Mouse (Mus musculus): ENCODE results near the gene Hic1. TPM values are rescaled to one million over a fixed set of nuclear protein-coding genes. Genes with fewer than 3 reads are reported as not detected.

The Hic1 gene
- polyA plus RNA-seq, 1 experiment from 2014 or later, result 5.9 TPM

DNA sequence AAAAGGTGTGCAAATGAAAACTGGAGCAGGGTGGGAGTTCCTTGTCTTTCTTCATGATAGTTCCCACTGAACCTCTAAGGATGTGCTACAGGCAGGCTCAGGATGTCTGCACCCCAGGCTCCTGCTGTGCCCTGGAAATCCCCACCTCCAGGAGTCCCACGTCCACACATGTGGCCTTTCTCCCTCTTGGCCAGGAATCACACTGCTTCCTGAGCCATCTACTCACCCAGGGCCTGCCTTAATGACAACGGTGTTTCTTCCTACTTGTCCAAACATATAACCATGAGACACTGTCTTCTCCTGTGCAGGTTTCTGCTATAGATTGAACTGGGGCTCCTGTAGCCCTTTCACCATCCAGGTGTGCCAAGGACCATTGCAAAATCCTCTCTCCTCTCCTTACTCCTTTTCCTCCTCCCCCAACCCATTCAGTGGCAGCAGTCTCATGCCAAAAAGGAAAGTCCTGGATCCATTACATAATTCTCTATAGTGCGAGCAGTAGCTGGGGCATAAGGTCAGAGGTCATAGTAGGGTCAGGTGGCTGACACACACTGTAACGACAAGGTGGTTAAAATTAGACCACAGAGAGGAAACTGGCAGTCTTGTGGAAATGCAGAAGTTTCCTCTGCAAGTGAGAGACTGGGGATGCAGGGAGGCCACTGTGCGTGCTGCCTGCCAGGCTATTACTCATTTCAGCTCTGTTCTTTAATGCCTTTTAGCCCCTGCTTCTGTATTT, 32.5 kb downstream of the Hic1 start:
- no peak overlapping the region for H3K4me2 ChIP-seq (ENCODE audit: low read depth, low read length)
- H3K27me3 ChIP-seq (ENCODE audit: control insufficient read depth, insufficient read depth, low read length), result no peaks in the 10 kb centered on the region
- peaks cover 63% of the 10 kb centered on the region for H3K4me1 ChIP-seq (ENCODE audit: control insufficient read depth, insufficient read depth, low read length)
- H3K9ac ChIP-seq (ENCODE audit: low read length), result no peak overlapping the region
- H3K36me3 ChIP-seq (ENCODE audit: control insufficient read depth, insufficient read depth, low read length), result no peaks in the 10 kb centered on the region
- H3K27ac ChIP-seq (ENCODE audit: low read length), result 0 out of 2 replicates have a peak overlapping the region, but pooled peaks have one; percentile 16
- no peak for ATAC-seq (ENCODE audit: insufficient read depth, low FRiP score)
- WGBS, result 43% methylated on average over 5 of the region's 5 CpGs
- no peak overlapping the region for H3K4me3 ChIP-seq (replicated peaks; ENCODE audit: low read length)
- H3K9me3 ChIP-seq (replicated peaks; ENCODE audit: control insufficient read depth, low read length), result no peaks in the 10 kb centered on the region

DNA sequence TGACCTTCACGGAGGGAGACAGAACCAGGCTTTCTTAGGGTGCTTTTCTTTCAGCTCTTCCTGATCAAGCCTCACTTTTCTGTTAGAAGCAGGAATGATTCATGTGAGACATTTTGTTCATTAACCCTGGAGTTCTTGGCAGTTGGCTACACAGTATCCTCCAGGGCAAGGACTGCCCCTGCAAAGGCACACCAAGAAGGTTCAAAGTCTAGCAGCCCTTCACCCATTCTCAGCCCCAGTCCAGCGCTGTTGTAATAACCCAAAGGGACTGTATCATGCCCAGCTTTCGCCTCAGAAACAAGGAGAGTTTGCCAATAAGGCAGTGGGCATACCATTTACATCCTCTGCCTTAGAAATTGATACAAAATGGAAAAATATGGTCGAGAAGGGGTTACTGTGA, 34.0 kb downstream of the Hic1 start:
- no peaks in the 10 kb centered on the region for H3K36me3 ChIP-seq (ENCODE audit: control insufficient read depth, insufficient read depth, low read length)
- no peak for ATAC-seq (ENCODE audit: insufficient read depth, low FRiP score)
- no peaks in the 10 kb centered on the region for H3K9me3 ChIP-seq (replicated peaks; ENCODE audit: control insufficient read depth, low read length)
- peaks cover 49% of the 10 kb centered on the region for H3K4me1 ChIP-seq (ENCODE audit: control insufficient read depth, insufficient read depth, low read length)
- no peak overlapping the region for H3K4me2 ChIP-seq (ENCODE audit: low read depth, low read length)
- no peak overlapping the region for H3K9ac ChIP-seq (ENCODE audit: low read length)
- no peaks in the 10 kb centered on the region for H3K27me3 ChIP-seq (ENCODE audit: control insufficient read depth, insufficient read depth, low read length)
- H3K27ac ChIP-seq (ENCODE audit: low read length), result peak overlapping the region; percentile 34; the same call in 1 of the 2 replicates
- H3K4me3 ChIP-seq (replicated peaks; ENCODE audit: low read length), result no peak overlapping the region
- WGBS, result 89% methylated on average over 4 of the region's 4 CpGs

DNA sequence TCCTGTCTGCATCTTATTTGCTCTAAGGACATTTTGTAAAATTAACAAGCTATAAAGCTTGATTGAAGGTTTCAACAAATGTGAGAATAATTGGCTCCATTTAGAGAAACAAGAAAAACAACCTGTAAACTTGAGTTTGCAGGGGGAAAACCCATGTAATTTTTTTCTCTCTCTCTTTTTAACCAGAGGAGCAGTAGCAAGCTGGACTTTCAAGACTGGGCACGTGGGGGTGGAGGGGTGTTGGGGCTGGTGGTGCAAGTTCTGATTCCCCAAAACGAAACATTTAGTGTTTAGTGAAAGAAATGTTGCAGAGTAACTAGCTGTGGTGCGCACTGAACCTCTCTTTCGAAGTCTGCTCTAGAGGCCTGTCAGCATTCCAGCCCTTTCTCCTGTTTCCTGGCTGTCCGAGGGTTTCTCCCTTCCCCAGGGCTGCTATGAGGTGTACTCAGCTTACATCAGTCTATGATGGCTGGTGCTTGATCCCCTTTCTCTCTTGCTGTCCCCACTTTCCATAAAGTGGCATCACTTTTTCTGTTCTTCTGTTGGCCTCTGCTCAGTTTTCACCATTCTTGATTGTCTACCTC, 34.7 kb downstream of the Hic1 start:
- Histone ChIP-seq H3K27ac (ENCODE audit: low read length) (peak overlapping the region; percentile 75), H3K36me3 (ENCODE audit: control insufficient read depth, insufficient read depth, low read length) (no peaks in the 10 kb centered on the region), H3K4me2 (ENCODE audit: low read depth, low read length) (no peak overlapping the region), H3K9me3 (replicated peaks; ENCODE audit: control insufficient read depth, low read length) (no peaks in the 10 kb centered on the region), H3K4me3 (replicated peaks; ENCODE audit: low read length) (no peak overlapping the region), H3K27me3 (ENCODE audit: control insufficient read depth, insufficient read depth, low read length) (no peaks in the 10 kb centered on the region), H3K9ac (ENCODE audit: low read length) (peak overlapping the region; percentile 18; the same call in 1 of the 2 replicates), H3K4me1 (ENCODE audit: control insufficient read depth, insufficient read depth, low read length) (peaks cover 41% of the 10 kb centered on the region)
- 59% methylated on average over 5 of the region's 5 CpGs for WGBS
- no peak for ATAC-seq (ENCODE audit: insufficient read depth, low FRiP score)

GRCm38 (mm10) chr11:75133951-75134350, 35.4 kb downstream of the Hic1 start:
- no peaks in the 10 kb centered on the region for H3K27me3 ChIP-seq (ENCODE audit: control insufficient read depth, insufficient read depth, low read length)
- WGBS, result 7% methylated on average over 2 of the region's 2 CpGs
- H3K36me3 ChIP-seq (ENCODE audit: control insufficient read depth, insufficient read depth, low read length), result no peaks in the 10 kb centered on the region
- H3K4me2 ChIP-seq (ENCODE audit: low read depth, low read length), result no peak overlapping the region
- peak overlapping the region; percentile 75 for H3K27ac ChIP-seq (ENCODE audit: low read length)
- H3K9me3 ChIP-seq (replicated peaks; ENCODE audit: control insufficient read depth, low read length), result no peaks in the 10 kb centered on the region
- ATAC-seq (ENCODE audit: insufficient read depth, low FRiP score), result peak; percentile 66; the same call in 1 of the 2 replicates
- no peak overlapping the region for H3K4me3 ChIP-seq (replicated peaks; ENCODE audit: low read length)
- H3K9ac ChIP-seq (ENCODE audit: low read length), result 0 out of 2 replicates have a peak overlapping the region, but pooled peaks have one; percentile 7
- peaks cover 35% of the 10 kb centered on the region for H3K4me1 ChIP-seq (ENCODE audit: control insufficient read depth, insufficient read depth, low read length)

DNA sequence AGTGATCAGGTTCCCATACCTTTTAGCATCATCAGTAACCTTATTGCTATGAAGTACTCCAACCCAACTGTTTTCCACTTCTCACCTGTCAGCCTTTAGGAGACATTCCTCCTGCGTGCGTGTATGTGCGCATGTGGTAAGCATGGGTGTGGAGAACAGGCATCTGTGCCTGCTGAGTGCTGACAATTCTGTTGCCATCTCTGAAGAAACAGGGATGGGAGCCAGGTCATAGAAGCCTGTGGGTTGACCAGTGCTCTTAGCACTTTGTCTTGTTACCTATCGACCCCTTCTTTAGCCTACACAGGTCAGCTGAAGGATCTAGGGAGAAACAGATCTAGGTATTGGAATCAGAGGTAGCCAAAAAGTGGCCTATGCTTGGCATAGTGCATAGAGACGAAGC, 35.9 kb downstream of the Hic1 start:
- H3K4me1 ChIP-seq (ENCODE audit: control insufficient read depth, insufficient read depth, low read length), result peaks cover 30% of the 10 kb centered on the region
- 86% methylated on average over 5 of the region's 5 CpGs for WGBS
- no peak for ATAC-seq (ENCODE audit: insufficient read depth, low FRiP score)
- no peaks in the 10 kb centered on the region for H3K36me3 ChIP-seq (ENCODE audit: control insufficient read depth, insufficient read depth, low read length)
- no peaks in the 10 kb centered on the region for H3K9me3 ChIP-seq (replicated peaks; ENCODE audit: control insufficient read depth, low read length)
- no peaks in the 10 kb centered on the region for H3K27me3 ChIP-seq (ENCODE audit: control insufficient read depth, insufficient read depth, low read length)
- H3K4me2 ChIP-seq (ENCODE audit: low read depth, low read length), result no peak overlapping the region
- H3K27ac ChIP-seq (ENCODE audit: low read length), result peak overlapping the region; percentile 75
- 0 out of 2 replicates have a peak overlapping the region, but pooled peaks have one; percentile 7 for H3K9ac ChIP-seq (ENCODE audit: low read length)
- no peak overlapping the region for H3K4me3 ChIP-seq (replicated peaks; ENCODE audit: low read length)

DNA sequence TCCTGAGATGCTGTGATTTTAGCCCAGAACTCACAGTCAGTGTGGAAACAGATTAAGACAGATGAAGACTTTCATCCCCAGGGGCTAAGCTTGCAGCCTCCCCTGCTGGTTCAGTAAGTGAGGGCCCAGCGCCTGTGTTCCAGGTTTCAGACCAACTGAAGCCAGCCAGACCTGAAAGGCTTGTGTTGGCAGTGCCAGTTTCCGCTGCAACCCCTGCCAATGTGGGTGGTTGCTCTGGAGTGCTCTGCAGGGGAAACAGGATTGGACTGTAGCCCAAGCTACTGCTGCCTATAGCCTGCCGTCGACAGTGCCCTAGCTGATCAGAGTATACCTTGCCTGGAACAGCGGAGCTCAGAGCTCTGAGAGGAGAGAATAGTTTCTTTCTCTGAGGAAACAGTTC, 37.0 kb downstream of the Hic1 start:
- peaks cover 24% of the 10 kb centered on the region for H3K4me1 ChIP-seq (ENCODE audit: control insufficient read depth, insufficient read depth, low read length)
- no peak for ATAC-seq (ENCODE audit: insufficient read depth, low FRiP score)
- no peak overlapping the region for H3K27ac ChIP-seq (ENCODE audit: low read length)
- H3K36me3 ChIP-seq (ENCODE audit: control insufficient read depth, insufficient read depth, low read length), result no peaks in the 10 kb centered on the region
- no peaks in the 10 kb centered on the region for H3K9me3 ChIP-seq (replicated peaks; ENCODE audit: control insufficient read depth, low read length)
- H3K4me2 ChIP-seq (ENCODE audit: low read depth, low read length), result no peak overlapping the region
- no peaks in the 10 kb centered on the region for H3K27me3 ChIP-seq (ENCODE audit: control insufficient read depth, insufficient read depth, low read length)
- WGBS, result 74% methylated on average over 5 of the region's 5 CpGs
- H3K4me3 ChIP-seq (replicated peaks; ENCODE audit: low read length), result no peak overlapping the region
- 0 out of 2 replicates have a peak overlapping the region, but pooled peaks have one; percentile 12 for H3K9ac ChIP-seq (ENCODE audit: low read length)

GRCm38 (mm10) chr11:75131300-75131699, 38.0 kb downstream of the Hic1 start:
- Histone ChIP-seq H3K9me3 (replicated peaks; ENCODE audit: control insufficient read depth, low read length) (no peaks in the 10 kb centered on the region), H3K36me3 (ENCODE audit: control insufficient read depth, insufficient read depth, low read length) (no peaks in the 10 kb centered on the region), H3K27me3 (ENCODE audit: control insufficient read depth, insufficient read depth, low read length) (no peaks in the 10 kb centered on the region), H3K4me3 (replicated peaks; ENCODE audit: low read length) (no peak overlapping the region), H3K9ac (ENCODE audit: low read length) (no peak overlapping the region), H3K4me2 (ENCODE audit: low read depth, low read length) (no peak overlapping the region), H3K27ac (ENCODE audit: low read length) (no peak overlapping the region), H3K4me1 (ENCODE audit: control insufficient read depth, insufficient read depth, low read length) (peaks cover 19% of the 10 kb centered on the region)
- 79% methylated on average over 4 of the region's 4 CpGs for WGBS
- no peak for ATAC-seq (ENCODE audit: insufficient read depth, low FRiP score)

GRCm38 (mm10) chr11:75129481-75129880, 39.8 kb downstream of the Hic1 start:
- H3K4me3 ChIP-seq (replicated peaks; ENCODE audit: low read length), result no peak overlapping the region
- peaks cover 12% of the 10 kb centered on the region for H3K4me1 ChIP-seq (ENCODE audit: control insufficient read depth, insufficient read depth, low read length)
- H3K36me3 ChIP-seq (ENCODE audit: control insufficient read depth, insufficient read depth, low read length), result no peaks in the 10 kb centered on the region
- H3K27me3 ChIP-seq (ENCODE audit: control insufficient read depth, insufficient read depth, low read length), result no peaks in the 10 kb centered on the region
- no peaks in the 10 kb centered on the region for H3K9me3 ChIP-seq (replicated peaks; ENCODE audit: control insufficient read depth, low read length)
- WGBS, result 95% methylated on average over 6 of the region's 6 CpGs
- no peak overlapping the region for H3K27ac ChIP-seq (ENCODE audit: low read length)
- H3K9ac ChIP-seq (ENCODE audit: low read length), result no peak overlapping the region
- no peak for ATAC-seq (ENCODE audit: insufficient read depth, low FRiP score)
- no peak overlapping the region for H3K4me2 ChIP-seq (ENCODE audit: low read depth, low read length)

DNA sequence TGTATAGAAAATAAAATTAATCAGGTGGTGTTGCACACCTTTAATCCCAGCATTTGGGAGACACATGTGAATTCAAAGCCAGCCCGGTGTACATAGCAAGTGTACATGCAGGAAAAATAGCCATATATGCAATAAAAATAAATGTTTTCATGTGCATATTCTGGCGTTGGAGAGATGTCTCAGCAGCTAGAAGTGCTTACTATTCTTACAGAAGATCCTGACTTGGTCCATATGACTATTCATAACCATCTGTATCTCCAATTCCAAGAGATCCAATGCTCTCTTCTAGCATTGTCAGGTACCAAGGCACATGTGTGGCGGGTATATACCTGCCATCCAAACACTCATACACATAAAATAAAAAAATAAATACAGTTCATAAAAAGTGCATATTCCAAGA, 42.9 kb downstream of the Hic1 start:
- Histone ChIP-seq H3K4me3 (replicated peaks; ENCODE audit: low read length) (no peak overlapping the region), H3K27ac (ENCODE audit: low read length) (no peak overlapping the region), H3K4me1 (ENCODE audit: control insufficient read depth, insufficient read depth, low read length) (no peaks in the 10 kb centered on the region), H3K4me2 (ENCODE audit: low read depth, low read length) (no peak overlapping the region), H3K27me3 (ENCODE audit: control insufficient read depth, insufficient read depth, low read length) (no peaks in the 10 kb centered on the region), H3K9me3 (replicated peaks; ENCODE audit: control insufficient read depth, low read length) (no peaks in the 10 kb centered on the region), H3K9ac (ENCODE audit: low read length) (no peak overlapping the region), H3K36me3 (ENCODE audit: control insufficient read depth, insufficient read depth, low read length) (no peaks in the 10 kb centered on the region)
- WGBS, result 85% methylated on average over 3 of the region's 3 CpGs
- no peak for ATAC-seq (ENCODE audit: insufficient read depth, low FRiP score)
